Mouse (Mus musculus) monocyte, adult 2 months (primary cell): ENCODE measurements around the gene Dbh.

ENCODE experiments used
- DNase-seq, 2 experiments: peaks; one replicate each; pipeline ENCODE4 v3.0.0; 2022; ENCODE audit warnings: low spot score in 2 of 2, low read depth in 1 of 2

The Dbh gene

DNA sequence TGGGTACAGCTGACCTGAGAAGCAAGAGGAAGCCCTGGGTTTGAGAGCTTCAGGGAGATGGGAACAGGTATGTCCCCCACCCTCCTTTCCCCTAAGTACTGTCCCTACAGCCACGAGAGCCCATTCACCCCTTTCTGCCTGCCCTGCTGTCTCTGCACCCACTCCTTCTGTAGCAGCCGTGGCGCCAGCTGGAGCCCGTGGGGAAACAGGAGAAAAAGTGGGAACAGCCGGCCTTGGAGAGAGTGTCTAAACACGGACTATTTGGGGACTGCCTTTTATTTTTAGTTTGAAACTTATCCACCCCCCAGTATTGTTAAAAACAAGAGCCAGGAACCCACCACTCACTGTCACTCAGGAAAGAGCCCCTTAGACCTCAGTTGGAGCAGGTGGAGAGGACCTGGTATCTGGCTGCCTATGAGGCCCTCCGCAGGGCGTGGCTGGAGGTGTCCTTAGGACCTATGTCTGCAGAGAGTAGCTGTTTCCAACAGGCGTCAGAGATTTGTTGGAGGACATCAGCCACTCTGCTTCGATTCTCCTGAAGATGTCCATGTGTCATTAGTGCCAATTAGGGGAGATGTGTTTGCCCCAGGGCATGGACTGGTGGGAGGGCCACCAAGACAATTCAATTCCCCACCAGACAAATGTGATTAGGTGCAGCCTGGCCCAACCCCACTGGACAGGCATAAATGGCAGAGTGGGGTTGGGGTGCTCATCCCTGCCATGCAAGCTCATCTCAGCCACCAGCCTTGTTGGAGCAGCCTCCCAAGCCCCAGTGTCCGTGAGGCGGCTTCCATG lies at the start of gene Dbh:
Gene Dbh (plus strand): TSS at position 438 of the 795 bp plus-strand sequence.
- no peak for DNase-seq

DNA sequence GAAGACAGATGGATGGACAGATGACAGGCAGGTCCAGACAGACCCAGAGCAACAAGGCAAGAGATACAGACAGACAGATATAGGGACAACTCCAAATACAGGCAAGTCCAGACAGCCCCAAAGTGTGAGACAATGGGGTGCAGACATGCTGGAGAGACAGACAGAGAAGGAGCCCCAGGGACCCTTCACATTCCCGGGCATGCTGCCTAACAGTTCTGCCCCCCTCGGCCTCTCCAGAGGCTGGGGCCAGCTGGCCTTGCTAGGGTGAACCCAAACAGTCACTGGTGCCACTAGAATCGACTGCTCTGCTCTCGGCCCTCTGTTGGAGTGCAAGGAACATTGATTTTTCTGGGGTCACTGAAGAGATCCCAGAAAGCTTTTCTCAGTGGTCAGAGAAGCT lies 46.6 kb upstream of the Dbh start:
- no peak for DNase-seq

DNA sequence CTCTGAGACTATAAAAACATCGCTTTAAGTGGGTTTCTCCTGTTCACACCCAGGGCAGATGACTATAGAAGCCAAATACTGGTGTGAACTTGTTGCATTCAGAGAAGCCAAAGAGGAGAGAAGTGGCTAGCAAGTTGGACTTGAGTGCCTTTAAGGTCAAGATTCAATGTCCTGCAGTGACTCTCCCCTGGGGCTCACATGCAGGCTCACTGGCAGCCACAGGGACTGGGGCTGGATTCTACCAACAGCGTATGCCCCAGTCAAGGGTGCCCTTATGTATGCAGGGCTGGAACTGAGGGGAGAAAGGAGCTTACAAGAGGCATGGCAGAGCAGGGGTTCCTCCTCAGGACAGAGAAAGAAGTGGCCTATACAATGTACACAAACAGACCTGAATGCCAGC lies 45.3 kb upstream of the Dbh start:
- DNase-seq = no peak

DNA sequence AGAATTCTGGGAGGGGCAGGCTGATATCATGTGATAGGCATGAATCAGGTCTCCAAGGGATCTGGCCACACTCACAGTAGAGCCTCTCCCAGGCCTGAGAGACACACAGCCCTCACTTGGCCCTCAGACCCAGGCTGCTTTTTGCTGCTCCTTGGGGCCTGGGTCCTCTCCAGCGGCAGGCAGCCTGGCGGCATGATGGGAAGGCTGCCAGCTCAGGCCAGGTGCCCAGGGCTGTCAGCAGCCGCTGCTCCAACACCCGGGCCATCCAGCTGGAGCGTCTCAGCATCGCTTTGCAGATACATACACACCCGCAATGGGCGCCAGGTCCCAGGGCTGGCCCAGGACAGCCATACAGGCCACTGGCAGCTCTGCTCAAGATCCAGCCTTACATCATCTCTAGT lies 44.8 kb upstream of the Dbh start:
- DNase-seq = no peak

DNA sequence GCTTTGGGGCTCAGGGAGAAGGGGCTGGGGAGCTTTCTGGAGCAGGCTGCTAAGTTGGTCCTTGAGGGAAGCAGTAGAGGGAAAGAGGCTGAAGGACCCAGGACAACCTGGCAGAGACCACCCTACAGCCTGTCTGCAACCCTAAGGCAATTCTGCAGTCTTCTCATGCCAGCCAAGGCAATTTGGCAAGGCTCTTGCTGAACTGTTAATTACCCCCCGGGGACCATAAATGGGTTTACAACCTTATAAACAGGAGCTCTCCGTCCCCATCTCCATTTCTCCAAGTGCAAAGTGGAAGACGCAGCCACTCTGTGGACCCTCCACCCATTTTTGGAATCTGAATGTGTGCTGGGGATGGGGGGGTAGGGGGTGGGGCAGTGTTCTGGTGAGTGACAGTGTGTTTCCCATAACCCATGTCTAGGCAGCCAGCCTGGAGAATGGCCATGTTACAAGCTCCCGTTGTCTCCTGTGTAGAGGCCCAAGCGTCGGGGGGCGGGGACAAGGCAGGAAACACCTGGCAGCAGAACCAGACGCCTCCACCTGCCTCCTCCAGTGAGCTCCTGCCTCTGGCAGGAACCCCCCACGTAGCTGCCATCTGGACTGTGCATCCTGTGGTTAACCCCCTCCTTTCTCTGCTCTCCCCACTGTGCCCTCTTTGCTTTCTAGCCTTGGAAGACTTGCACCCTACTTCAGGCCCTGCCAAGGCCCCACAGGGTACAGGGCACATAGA lies 43.2 kb upstream of the Dbh start:
- no peak for DNase-seq

DNA sequence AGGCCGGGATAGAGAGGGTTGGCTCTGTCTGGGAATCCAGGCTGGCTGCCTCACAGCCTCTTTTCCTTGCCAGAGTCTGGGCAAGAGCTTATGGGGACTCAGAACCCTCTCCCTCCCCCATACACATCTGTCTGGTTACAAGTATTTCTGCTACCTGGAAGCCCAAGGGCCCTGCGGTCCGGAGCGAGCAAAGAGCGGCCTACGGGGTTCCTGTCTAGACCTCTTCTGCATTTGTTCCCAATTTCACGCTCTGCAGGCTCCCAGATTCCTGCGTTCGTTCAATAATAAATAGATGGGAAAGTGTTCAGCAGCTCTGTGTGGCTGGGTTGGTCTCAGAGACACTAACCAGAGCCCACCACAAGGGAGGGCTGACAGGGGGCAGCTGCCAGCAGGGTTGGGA lies 42.5 kb upstream of the Dbh start:
- no peak for DNase-seq

DNA sequence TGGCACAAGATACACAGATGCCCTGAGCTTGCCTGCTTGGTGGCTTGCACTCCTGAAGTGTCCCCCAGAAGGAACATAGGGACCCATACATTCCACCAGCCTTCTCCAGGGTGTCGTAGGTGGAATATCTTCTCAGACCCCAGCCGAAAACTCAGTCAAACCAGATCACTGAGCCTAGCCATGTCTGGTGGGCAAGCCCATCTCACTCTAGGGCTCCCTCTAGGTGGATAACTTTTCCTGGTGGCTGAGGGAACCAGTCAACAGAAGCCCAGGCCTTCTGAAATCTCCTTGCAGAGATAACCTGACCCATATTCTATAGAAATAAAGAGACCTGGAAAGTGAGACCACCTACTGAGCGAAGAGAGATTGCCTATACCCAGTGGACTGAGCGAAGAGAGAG lies 41.9 kb upstream of the Dbh start:
- no peak for DNase-seq

DNA sequence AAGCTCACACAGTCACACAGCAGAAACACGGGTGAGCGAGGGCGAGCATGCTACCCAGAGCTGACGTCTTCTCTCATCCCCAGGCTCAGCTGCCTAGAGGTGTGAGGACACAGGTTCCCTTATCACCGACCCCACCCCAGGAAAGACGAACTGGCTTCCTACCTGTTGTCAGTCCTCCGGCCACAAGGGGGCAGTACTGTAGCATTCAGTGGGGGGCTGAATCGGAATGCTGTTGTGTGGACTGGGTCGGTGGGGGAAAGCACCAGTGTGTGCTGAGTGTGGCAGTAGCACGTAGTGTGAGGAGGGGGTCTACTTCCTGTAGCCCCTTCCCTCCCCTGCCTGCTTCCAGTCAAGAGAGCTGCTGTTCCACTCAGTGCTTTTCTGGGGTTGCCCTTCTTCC lies 39.1 kb upstream of the Dbh start:
- DNase-seq = peak; percentile 5 to 34

DNA sequence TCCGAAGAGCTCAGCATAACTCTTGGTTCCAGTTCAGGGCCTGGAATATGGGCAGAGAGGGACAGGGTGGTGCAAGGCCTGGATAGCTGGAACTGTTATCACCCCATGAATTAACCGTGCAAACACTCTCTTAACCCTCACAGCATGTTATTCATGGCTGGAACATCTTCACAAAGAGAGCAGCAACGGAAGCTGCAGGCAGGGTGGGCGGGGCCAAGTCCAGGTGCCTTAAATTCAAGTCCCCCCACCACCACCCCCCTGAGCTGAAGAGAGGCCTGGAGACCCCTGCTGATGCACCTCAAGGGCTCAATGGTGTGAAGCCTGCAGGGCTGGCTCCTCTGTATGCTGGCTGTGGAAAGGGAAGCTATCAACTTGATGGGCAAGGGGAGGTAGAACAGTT lies 38.5 kb upstream of the Dbh start:
- no peak for DNase-seq

DNA sequence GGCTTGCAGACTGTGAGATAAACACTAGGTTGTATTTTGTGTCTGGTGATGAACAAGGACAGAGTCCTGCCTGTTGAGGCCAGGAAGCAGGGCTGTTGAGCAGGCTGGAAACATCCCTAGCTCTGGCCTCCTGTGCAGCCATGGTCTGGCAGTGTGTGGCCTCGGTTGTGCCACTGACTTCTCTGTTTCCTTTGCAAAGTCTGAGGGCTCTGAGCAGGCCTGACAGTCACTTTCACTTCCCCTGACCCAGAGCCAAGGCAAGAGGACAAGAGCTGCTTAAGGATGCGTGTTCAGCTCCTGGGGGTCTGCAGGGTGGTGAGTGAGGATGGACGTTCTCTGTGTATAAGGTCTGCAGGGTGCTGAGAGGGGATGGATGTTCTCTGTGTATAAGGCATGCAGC lies 36.0 kb upstream of the Dbh start:
- peak in 1 of 2 experiments; percentile 11 for DNase-seq

DNA sequence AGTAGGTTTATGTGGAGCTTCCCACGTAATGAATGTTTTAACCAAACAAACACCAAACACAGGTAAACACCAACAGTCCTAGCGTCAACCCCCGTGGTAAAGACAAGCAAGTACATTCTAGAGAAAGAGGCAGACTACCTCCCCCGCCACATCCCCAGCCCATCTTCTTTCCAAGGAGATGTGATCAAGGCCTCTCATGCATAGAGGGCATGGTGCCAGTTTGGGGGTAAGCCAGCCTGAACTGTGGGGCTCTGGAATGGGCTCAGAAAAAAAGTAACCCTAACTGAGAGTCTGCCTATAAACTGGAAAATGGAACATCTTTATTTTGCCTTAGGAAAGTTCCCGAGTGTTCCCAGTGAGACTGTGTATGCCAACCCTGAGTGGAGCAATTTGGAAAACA lies 29.1 kb upstream of the Dbh start:
- DNase-seq = no peak

DNA sequence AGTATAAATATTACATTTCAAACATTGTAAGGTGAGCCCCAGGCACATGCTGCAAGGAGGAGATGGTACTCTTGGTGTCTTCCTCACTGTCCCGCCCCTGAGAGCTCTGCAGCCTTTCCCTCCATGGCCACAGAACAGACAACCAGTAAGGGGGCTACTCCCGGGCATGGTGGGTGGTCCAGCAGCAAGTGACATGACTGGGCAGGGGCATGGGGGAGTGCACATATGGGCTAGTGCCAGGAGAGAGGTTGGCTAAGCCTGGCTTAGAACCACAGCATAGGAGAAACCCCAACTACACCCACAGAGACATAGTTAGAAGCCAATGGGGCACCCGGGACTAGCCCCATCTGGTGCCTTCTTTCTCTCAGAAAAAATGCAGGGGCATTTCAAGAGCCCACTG lies 28.7 kb upstream of the Dbh start:
- no peak for DNase-seq

DNA sequence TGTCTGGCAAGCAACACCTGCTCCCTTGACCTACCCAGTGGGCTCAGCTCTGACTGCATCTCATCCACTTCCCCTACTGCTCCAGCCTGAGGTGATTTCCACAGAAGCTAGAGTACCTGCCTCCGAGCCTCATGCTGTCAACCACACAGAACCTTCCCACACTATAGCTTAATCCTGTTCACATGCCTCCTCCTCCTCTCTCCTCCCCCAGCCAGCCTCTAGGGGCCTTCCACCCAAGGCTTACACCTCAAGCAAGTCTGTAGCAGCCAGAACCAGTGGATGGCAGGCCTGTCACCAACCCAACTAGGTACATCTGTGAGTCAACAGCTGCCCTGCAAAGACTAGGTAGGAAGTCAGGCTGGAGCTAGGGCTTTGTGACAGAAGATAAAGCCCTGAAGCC lies 28.2 kb upstream of the Dbh start:
- DNase-seq = no peak

DNA sequence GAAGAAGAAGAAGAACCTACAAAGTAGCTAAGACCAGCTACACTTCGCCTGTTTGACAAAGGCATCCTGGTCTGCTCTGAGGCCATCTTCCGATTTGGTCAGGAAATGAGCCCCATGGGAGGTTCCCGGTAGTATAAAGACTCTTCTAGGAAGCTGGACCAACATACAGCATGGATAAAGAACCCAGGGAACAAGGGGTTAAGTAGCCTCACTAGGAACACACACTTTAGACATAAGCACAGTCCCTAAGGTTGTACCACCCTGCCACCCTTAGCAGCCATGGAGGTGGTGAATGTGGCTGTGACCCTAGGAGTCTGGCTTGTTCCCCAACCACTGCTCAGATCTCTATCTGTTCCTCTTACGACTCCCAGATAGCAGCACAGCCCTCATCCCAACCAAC lies 26.7 kb upstream of the Dbh start:
- DNase-seq = no peak

DNA sequence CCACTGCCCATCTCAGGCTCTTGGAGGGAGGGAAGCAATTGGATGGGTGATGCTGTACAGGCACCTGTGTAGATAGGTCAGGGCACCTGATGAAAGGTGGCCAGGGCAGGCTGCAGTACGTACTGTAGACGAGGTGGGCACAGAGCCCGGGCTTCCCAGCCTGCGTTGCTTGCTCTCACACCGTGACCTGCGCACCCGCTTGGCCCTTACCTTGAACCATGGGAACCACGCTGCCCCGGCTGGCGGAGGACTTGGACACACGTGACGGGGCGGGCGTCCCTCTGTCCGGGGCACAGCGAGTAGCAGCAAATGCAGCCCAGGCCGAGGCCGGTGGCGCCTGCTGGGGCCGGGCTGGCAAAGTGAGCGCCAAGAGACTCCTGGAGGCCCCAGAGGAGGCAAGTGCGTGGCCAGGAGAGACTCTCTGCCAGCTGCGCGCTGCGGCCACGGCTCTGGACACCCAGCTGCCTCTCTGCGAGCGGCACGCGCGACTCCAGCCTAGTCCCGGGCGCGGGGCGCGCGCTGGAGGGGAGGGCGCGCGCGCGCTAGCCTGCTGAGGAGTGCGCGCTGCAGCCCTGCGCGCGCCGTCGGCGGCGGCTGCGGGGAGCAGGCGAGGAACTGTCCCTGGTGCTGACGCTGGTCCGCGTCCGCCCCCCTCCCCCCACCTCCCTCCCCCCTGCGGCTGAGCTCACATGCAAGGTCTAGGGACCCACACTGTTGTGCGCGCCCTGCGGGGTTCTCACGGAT lies 22.9 kb upstream of the Dbh start, which contains the start of gene Fam163b:
Gene Fam163b (minus strand): TSS at position 542 of the 744 bp plus-strand sequence.
- no peak for DNase-seq

DNA sequence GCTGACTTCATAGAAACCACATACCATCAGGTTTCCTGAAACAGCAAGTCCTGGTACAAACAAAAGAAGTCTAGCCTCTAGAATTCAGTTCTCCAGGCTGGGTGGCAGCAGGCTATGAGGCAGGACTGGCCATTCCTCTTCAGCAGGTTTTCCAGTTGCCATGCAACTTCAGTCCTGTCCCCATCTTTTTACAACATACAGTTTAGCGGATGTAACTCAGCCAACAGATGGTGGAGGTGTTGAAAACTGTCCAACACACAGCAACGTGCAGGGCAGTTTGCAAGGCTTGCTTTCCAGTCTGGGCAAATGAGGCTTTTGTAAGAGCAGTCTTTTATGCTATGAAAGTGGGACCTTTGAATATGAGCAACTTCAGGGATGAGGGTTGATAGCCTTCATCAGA lies 20.1 kb upstream of the Dbh start:
- no peak for DNase-seq

DNA sequence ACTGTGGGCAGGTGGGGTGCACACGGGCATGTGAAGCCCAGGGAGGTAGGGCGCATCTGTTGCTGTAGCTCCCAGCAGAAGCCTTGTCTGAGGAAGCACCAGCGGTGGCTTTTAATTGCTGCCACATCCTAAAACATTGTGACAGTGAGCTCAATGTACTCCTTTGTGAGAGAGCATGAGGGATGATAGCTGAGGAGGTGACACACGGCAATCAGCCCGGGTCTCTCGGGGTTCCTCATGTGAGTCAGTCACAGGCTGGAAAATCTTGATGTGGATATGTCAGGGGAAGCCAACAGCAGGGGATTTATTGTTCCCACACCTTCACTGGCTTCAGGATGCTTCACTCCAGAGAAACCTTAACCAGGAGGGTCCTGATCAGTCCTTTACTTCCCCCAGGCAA lies 18.2 kb upstream of the Dbh start:
- DNase-seq = no peak

DNA sequence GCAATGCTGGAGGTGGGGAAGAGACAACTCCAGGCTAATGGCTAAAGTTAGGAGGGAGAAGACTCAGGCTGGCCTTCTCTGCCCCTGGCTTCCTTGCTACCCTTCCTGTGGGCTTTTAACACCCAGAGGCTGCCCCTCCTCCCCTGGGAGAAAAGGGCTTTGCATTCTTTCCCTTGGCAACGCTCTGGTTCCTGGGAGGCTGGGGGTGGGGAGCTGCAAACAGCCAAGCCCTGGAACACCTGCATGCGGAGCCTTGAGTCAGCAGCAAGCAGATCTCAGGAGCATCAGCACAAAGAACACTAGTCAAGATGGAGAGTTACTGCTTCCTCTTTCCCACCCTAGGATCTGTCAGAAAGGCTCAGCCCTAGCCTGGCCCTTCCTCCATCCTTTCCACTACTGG lies 15.6 kb upstream of the Dbh start:
- no peak for DNase-seq

DNA sequence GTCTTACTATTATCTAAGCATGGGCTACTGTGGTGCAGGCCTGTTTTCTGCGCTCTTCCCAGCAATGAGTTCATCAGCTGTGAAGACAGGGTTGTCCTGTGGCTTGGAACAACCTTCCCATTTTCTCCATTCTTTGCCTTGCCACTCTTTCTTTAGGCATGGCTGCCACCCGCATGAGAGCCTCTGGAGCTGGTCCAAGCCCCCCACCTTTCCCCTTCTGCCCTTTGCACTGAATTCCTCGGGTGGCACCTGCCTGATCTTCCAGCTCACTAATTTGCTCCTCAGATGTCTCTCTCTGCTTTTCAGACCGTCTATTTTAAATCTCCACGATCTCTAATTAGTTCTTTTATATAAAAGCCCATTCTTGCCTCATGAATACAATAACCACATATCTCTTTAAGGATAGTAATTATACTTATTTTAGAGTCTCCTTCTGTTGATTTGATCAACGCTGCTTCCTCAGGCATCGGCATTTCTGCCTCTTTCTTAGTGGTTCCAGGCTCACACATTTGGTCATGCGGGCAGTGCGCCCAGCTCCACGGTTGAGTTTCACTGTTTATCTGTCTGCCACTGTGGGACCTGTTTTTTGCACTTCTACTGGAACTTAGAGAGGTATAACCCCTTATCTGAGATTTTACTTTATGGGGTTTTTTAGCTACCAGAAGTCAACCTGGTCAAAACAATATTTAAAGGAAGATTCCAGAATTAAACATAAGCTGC lies 10.4 kb upstream of the Dbh start:
- DNase-seq = no peak

DNA sequence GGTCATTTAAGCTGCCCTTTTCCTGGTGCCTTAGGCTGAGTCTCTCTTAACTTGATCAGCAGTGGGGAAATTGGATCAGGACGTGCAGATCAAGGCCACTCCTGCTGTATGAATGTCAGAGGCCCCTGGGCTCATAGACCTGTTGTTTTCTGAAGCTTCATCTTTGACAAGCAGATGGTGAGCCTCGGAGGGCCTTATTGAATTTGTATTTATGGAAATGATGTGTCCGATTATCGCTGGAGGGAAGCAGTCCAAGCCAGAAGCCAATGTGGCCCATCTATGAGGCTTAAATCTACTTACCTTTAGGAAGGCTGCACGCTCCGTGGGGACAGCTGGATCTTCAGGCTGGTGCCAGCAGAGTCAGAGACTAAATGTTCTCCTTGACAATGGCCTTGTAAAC lies 8.4 kb upstream of the Dbh start:
- DNase-seq = no peak

DNA sequence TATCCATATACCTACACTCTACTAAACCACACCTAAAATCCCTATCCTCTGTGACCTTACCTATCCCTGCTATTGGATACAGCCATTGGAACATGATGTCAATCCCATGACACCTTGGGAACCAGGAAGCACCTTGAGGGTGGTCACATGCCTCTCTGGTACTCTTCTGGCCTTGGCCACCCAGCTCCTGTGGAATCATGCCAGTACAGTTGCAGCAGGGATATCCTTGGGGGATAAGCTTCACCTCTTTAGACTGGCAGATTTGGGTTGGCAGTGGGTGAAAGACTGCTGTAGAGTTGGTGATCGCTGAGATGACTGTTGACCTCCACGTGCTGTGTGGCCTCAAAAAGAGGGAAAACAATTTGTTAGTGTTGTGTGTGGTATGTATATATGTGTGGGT lies 3.5 kb upstream of the Dbh start:
- DNase-seq = no peak
